Mouse (Mus musculus) brain, embryonic 14.5 days (tissue): ENCODE measurements around the gene 2510002D24Rik.

Experiments
- CTCF ChIP-seq: fragments of 200-500 bp; IDR thresholded peaks from 2 replicates; pipeline ENCODE4 v1.5.1; 2012; ENCODE audit warnings: inconsistent platforms, mild to moderate bottlenecking, moderate library complexity, borderline replicate concordance; ENCODE audit not compliant: insufficient read depth, insufficient read length; ENCODE audit errors: extremely low read depth
- POLR2A ChIP-seq: fragments of 200-500 bp; IDR thresholded peaks from 2 replicates; pipeline ENCODE4 v1.6.1; 2012; ENCODE audit warnings: mild to moderate bottlenecking, inconsistent platforms, borderline replicate concordance; ENCODE audit not compliant: poor library complexity, insufficient read depth, insufficient read length, severe bottlenecking; ENCODE audit errors: extremely low read depth

GRCm38 (mm10) chr16:18836468-18837208 lies at the start of gene 2510002D24Rik, which contains the start of gene Gm28539:
- TF ChIP-seq POLR2A (peak; percentile 59; the same call in 1 of the 2 replicates), CTCF (no peak)
